Mouse (Mus musculus): ENCODE data around the gene Zfp704. TPM values are rescaled to one million over a fixed set of nuclear protein-coding genes. Genes with fewer than 3 reads are reported as not detected.

Zfp704 gene
- total and polyA plus RNA-seq, 3 experiments: 0.02 to 0.22 TPM; not detected in 1

DNA sequence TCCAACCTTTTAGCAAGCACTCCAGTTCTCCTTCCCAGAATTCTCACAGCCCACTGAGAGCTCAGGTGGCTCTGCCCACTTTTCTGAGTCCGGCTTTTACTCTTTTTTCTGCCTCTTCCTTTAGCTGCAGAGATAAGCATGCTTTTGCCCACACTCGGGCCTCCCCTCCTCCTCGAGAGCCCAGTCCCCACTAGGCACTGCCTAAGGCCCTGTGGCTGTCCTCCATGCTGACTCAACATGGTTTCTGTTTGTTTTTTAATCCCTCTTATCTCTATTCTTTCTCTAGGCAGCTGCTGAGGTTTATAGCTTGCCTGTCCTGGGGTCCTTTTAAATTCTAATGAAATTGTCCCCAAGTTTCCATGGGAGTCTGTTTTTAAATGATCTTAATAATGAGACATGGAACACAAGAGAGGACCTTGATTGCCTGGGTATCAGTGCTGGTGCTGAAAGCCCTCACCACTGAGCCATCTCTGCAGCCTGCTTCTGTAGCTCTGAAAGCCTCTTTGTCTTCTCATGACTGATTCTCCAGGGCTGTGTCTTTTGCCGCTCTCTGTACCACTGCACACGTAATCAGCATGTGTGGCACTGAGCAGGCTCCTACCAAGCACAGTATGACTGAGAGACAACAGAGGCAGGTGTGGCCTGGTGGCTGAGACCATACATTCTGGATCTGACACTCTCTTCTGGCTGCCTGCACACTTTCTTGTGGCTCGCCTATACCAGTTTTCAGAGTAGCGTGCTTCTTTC, 160.5 kb downstream of the Zfp704 start:
- peak; percentile 60 for ATAC-seq (ENCODE audit: extremely low read depth, insufficient number of reproducible peaks, low FRiP score, poor library complexity, severe bottlenecking)
- no peak for DNase-seq (ENCODE audit: low spot score)
- Histone ChIP-seq H3K4me1 (ENCODE audit: insufficient read depth, low read depth, low read length) (no peaks in the 10 kb centered on the region), H3K9me3 (replicated peaks) (peaks cover 4% of the 10 kb centered on the region), H3K36me3 (replicated peaks) (no peaks in the 10 kb centered on the region), H3K27me3 (ENCODE audit: insufficient read depth, low read length) (no peaks in the 10 kb centered on the region; the same call in 1 of the 2 replicates), H3K4me3 (ENCODE audit: low read depth, low read length) (no peak overlapping the region)
- no peak for TF ChIP-seq GATA1 (IDR thresholded peaks at IDR 0.05; ENCODE audit: borderline replicate concordance, low read length)
- no peak for TF ChIP-seq TAL1 (conservative IDR thresholded peaks at IDR 0.05; ENCODE audit: low read depth, low read length)
- no peak for TF ChIP-seq GATA2 (IDR thresholded peaks at IDR 0.05; ENCODE audit: borderline replicate concordance, low read depth, low read length)
- TF ChIP-seq POLR2AphosphoS5 (IDR thresholded peaks at IDR 0.05; ENCODE audit: insufficient replicate concordance, low read depth, low read length): no peak
- TF ChIP-seq CTCF (IDR thresholded peaks at IDR 0.05; ENCODE audit: low read depth, low read length): no peak

GRCm38 (mm10) chr3:9448541-9448940, 161.3 kb downstream of the Zfp704 start:
- Histone ChIP-seq H3K9me3 (replicated peaks) (peaks cover 4% of the 10 kb centered on the region), H3K4me3 (ENCODE audit: low read depth, low read length) (no peak overlapping the region), H3K4me1 (ENCODE audit: insufficient read depth, low read depth, low read length) (no peaks in the 10 kb centered on the region), H3K36me3 (replicated peaks) (no peaks in the 10 kb centered on the region), H3K27me3 (ENCODE audit: insufficient read depth, low read length) (no peaks in the 10 kb centered on the region; the same call in 1 of the 2 replicates)
- ATAC-seq (ENCODE audit: extremely low read depth, insufficient number of reproducible peaks, low FRiP score, poor library complexity, severe bottlenecking) (no peak), DNase-seq (ENCODE audit: low spot score) (no peak)
- TF ChIP-seq POLR2AphosphoS5 (IDR thresholded peaks at IDR 0.05; ENCODE audit: insufficient replicate concordance, low read depth, low read length) (no peak), CTCF (IDR thresholded peaks at IDR 0.05; ENCODE audit: low read depth, low read length) (no peak), GATA2 (IDR thresholded peaks at IDR 0.05; ENCODE audit: borderline replicate concordance, low read depth, low read length) (no peak), GATA1 (IDR thresholded peaks at IDR 0.05; ENCODE audit: borderline replicate concordance, low read length) (no peak), TAL1 (conservative IDR thresholded peaks at IDR 0.05; ENCODE audit: low read depth, low read length) (no peak)

GRCm38 (mm10) chr3:9444558-9444957, 165.3 kb downstream of the Zfp704 start:
- DNase-seq (ENCODE audit: low spot score): no peak
- ATAC-seq (ENCODE audit: extremely low read depth, insufficient number of reproducible peaks, low FRiP score, poor library complexity, severe bottlenecking): no peak

GRCm38 (mm10) chr3:9443981-9444380, 165.9 kb downstream of the Zfp704 start:
- Histone ChIP-seq H3K4me1 (ENCODE audit: insufficient read depth, low read depth, low read length) (no peaks in the 10 kb centered on the region), H3K4me3 (ENCODE audit: low read depth, low read length) (no peak overlapping the region), H3K36me3 (replicated peaks) (no peaks in the 10 kb centered on the region), H3K9me3 (replicated peaks) (peaks cover 4% of the 10 kb centered on the region), H3K27me3 (ENCODE audit: insufficient read depth, low read length) (no peaks in the 10 kb centered on the region; the same call in 1 of the 2 replicates)
- TF ChIP-seq GATA1 (IDR thresholded peaks at IDR 0.05; ENCODE audit: borderline replicate concordance, low read length) (no peak), TAL1 (conservative IDR thresholded peaks at IDR 0.05; ENCODE audit: low read depth, low read length) (no peak), POLR2AphosphoS5 (IDR thresholded peaks at IDR 0.05; ENCODE audit: insufficient replicate concordance, low read depth, low read length) (no peak), GATA2 (IDR thresholded peaks at IDR 0.05; ENCODE audit: borderline replicate concordance, low read depth, low read length) (no peak), CTCF (IDR thresholded peaks at IDR 0.05; ENCODE audit: low read depth, low read length) (no peak)
- DNase-seq (ENCODE audit: low spot score) (no peak), ATAC-seq (ENCODE audit: extremely low read depth, insufficient number of reproducible peaks, low FRiP score, poor library complexity, severe bottlenecking) (no peak)

More at GRCm38 (mm10) chr3:9444558-9444957, 165.3 kb downstream of the Zfp704 start:
- Histone ChIP-seq H3K27me3 (ENCODE audit: insufficient read depth, low read length) (no peaks in the 10 kb centered on the region; the same call in 1 of the 2 replicates), H3K4me1 (ENCODE audit: insufficient read depth, low read depth, low read length) (no peaks in the 10 kb centered on the region), H3K36me3 (replicated peaks) (no peaks in the 10 kb centered on the region), H3K4me3 (ENCODE audit: low read depth, low read length) (no peak overlapping the region), H3K9me3 (replicated peaks) (peaks cover 4% of the 10 kb centered on the region)
- no peak for TF ChIP-seq POLR2AphosphoS5 (IDR thresholded peaks at IDR 0.05; ENCODE audit: insufficient replicate concordance, low read depth, low read length)
- no peak for TF ChIP-seq GATA2 (IDR thresholded peaks at IDR 0.05; ENCODE audit: borderline replicate concordance, low read depth, low read length)

DNA sequence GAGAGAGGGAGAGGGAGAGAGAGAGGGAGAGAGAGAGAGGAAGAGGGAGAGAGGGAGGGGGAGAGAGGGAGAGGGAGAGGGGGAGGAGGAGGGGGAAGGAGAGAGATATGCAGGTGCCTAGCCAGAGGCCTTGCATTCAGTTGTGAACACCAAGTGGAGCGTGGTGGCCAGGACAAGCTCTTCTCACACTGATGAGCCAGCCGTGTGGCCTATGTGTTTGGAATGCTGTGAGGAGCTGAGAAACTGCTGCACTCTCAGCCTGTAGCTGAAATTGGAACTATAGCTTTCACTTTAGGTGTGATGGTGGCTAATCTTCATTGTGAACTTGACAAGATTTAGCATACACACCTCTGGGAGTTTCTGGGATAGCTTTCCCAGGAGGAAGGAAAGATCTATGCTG, 166.4 kb downstream of the Zfp704 start:
- peaks cover 1% of the 10 kb centered on the region for H3K9me3 ChIP-seq (replicated peaks)
- TF ChIP-seq GATA2 (IDR thresholded peaks at IDR 0.05; ENCODE audit: borderline replicate concordance, low read depth, low read length) (no peak), CTCF (IDR thresholded peaks at IDR 0.05; ENCODE audit: low read depth, low read length) (no peak), TAL1 (conservative IDR thresholded peaks at IDR 0.05; ENCODE audit: low read depth, low read length) (no peak), POLR2AphosphoS5 (IDR thresholded peaks at IDR 0.05; ENCODE audit: insufficient replicate concordance, low read depth, low read length) (no peak), GATA1 (IDR thresholded peaks at IDR 0.05; ENCODE audit: borderline replicate concordance, low read length) (no peak)
- ATAC-seq (ENCODE audit: extremely low read depth, insufficient number of reproducible peaks, low FRiP score, poor library complexity, severe bottlenecking): no peak
- no peak overlapping the region for H3K4me3 ChIP-seq (ENCODE audit: low read depth, low read length)
- no peaks in the 10 kb centered on the region for H3K36me3 ChIP-seq (replicated peaks)
- DNase-seq (ENCODE audit: low spot score): no peak
- no peaks in the 10 kb centered on the region; the same call in 1 of the 2 replicates for H3K27me3 ChIP-seq (ENCODE audit: insufficient read depth, low read length)
- no peaks in the 10 kb centered on the region for H3K4me1 ChIP-seq (ENCODE audit: insufficient read depth, low read depth, low read length)

GRCm38 (mm10) chr3:9441566-9442540, 168.0 kb downstream of the Zfp704 start:
- Histone ChIP-seq H3K27me3 (ENCODE audit: insufficient read depth, low read length) (no peaks in the 10 kb centered on the region), H3K9me3 (replicated peaks) (no peaks in the 10 kb centered on the region), H3K4me3 (ENCODE audit: low read depth, low read length) (no peak overlapping the region), H3K4me1 (ENCODE audit: insufficient read depth, low read depth, low read length) (no peaks in the 10 kb centered on the region), H3K36me3 (replicated peaks) (no peaks in the 10 kb centered on the region)
- ATAC-seq (ENCODE audit: extremely low read depth, insufficient number of reproducible peaks, low FRiP score, poor library complexity, severe bottlenecking) (no peak), DNase-seq (ENCODE audit: low spot score) (no peak)
- TF ChIP-seq POLR2AphosphoS5 (IDR thresholded peaks at IDR 0.05; ENCODE audit: insufficient replicate concordance, low read depth, low read length) (no peak), GATA1 (IDR thresholded peaks at IDR 0.05; ENCODE audit: borderline replicate concordance, low read length) (no peak), TAL1 (conservative IDR thresholded peaks at IDR 0.05; ENCODE audit: low read depth, low read length) (no peak), CTCF (IDR thresholded peaks at IDR 0.05; ENCODE audit: low read depth, low read length) (no peak)

All from G1E (cell line).